Mouse (Mus musculus) cerebellum, adult 11 months (tissue): Measurements from ENCODE around the gene Bfsp1.

Experiments
- DNase-seq: peaks from one replicate; pipeline ENCODE4 v3.0.0; 2022

Gene Bfsp1

DNA sequence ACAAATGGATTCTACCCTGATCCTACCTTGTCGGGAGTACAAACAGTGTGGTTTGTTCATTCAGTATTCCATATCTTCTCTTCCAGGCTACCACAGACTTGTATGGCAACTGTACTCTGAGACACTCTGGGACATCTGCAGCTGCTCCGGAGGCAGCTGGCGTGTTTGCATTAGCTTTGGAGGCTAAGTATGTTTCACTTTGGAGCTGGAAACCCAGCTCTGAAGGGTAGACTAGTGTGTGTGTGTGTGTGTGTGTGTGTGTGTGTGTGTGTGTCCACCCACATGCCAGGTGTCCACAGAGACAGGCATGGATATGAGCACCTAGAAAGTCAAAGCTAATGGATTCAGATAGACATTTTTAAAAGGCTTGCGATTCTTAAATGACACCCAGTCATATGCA, 67.1 kb downstream of the Bfsp1 start:
- no peak for DNase-seq

DNA sequence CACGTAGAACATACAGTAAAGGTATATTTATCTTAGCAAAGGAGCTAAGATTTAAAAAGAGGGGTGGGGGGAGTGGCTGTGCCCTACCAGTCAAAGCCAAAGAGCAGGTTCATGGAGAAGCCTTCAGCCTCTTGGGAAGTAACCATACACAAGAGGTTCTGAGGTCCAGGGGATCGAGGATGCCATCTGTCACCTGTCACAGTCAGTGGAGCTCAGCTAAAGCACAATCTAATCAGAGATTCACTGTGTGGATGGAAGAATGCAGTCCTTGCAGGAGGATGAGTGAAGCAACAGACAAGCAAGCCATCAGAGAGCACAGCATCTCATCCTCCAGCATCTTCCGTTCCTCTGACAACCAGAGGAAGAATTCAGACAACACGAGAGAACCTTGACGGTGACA, 73.1 kb downstream of the Bfsp1 start:
- no peak for DNase-seq

DNA sequence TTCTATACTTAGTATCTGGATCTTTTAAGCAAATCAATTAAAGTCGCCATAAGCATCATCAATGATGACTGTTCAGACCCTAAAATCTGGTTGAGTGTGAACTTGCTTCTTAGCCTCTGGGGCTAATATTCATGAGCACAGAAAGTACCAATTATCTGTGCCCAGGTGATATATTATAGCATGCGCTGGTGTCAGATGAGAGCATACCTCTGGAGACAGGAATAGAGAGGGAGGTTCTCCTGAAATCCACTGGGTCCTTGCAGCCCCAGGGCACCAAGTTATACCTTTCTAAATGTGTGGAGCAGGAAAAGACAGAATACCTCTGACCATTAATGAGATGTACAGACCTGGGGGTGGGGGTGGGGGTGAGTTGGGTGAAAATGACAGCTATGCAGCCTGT, 82.7 kb downstream of the Bfsp1 start:
- no peak for DNase-seq
